Mouse (Mus musculus) G1E (cell line): ENCODE results near the gene Spata2l. TPM values are rescaled to one million over a fixed set of nuclear protein-coding genes. Genes with fewer than 3 reads are reported as not detected.
"Not testable (repeated sequence)": the region's sequence is repeated elsewhere in the genome, so short reads cannot be mapped to it uniquely, and the experiment has no call there.

Experiments used
- ATAC-seq: 2 replicates; pipeline ENCODE4 v1.8.0; 2016; ENCODE audit warnings: mild to moderate bottlenecking; ENCODE audit not compliant: insufficient number of reproducible peaks, poor library complexity, low FRiP score, severe bottlenecking; ENCODE audit errors: extremely low read depth
- DNase-seq: peaks from one replicate; pipeline ENCODE4 v3.0.0; 2012; ENCODE audit warnings: low spot score
- H3K27me3 ChIP-seq: 2 replicates; pipeline ENCODE4 v1.6.1; 2012; ENCODE audit warnings: mild to moderate bottlenecking, low read length, inconsistent platforms; ENCODE audit not compliant: insufficient read depth
- H3K36me3 ChIP-seq: replicated peaks from 2 replicates; pipeline ENCODE3; 2012; ENCODE audit warnings: mild to moderate bottlenecking, inconsistent platforms
- H3K4me1 ChIP-seq: 2 replicates; pipeline ENCODE4 v1.6.1; 2012; ENCODE audit warnings: low read depth, low read length, inconsistent platforms, mixed read lengths; ENCODE audit not compliant: insufficient read depth
- H3K4me3 ChIP-seq: 2 replicates; pipeline ENCODE4 v1.5.1; 2012; ENCODE audit warnings: low read depth, mild to moderate bottlenecking, inconsistent platforms, low read length, moderate library complexity, mixed read lengths
- H3K9me3 ChIP-seq: replicated peaks from 2 replicates; pipeline ENCODE4 v1.6.1; 2012; ENCODE audit warnings: inconsistent platforms
- CTCF ChIP-seq: IDR thresholded peaks from 2 replicates; pipeline ENCODE4 v1.5.1; 2012; ENCODE audit warnings: low read depth, low read length, inconsistent platforms, mixed read lengths
- GATA1 ChIP-seq: IDR thresholded peaks from 2 replicates; pipeline ENCODE4 v1.6.1; 2012; ENCODE audit warnings: borderline replicate concordance, low read length, inconsistent platforms, mixed read lengths
- GATA2 ChIP-seq: IDR thresholded peaks from 2 replicates; pipeline ENCODE4 v1.6.1; 2012; ENCODE audit warnings: low read depth, low read length, inconsistent platforms, borderline replicate concordance
- POLR2AphosphoS5 ChIP-seq: IDR thresholded peaks from 2 replicates; pipeline ENCODE4 v1.6.1; 2012; ENCODE audit warnings: low read depth, low read length, inconsistent platforms; ENCODE audit not compliant: insufficient replicate concordance
- TAL1 ChIP-seq: conservative IDR thresholded peaks from 2 replicates; pipeline ENCODE4 v1.6.1; 2012; ENCODE audit warnings: low read depth, low read length, inconsistent platforms, mixed read lengths
- polyA plus RNA-seq: library from polyadenylated mRNA; stranded (reverse); fragments of >175 nt; gene quantifications from 2 replicates; pipeline ENCODE4 v1.2.3, GENCODE M21; 2012
- total RNA-seq, 2 experiments: library from RNA; stranded (forward) in 1 of 2; stranded (reverse) in 1 of 2; fragments of 200-1000 nt in 1 of 2; fragments of >200 nt in 1 of 2; fragmentation: Nextera tagmentation in 1 of 2; gene quantifications; 2 replicates each; pipeline ENCODE4 v1.2.3; 2014 to 2017

Spata2l gene
- total and polyA plus RNA-seq, 3 experiments = 2.2 to 6.8 (median 5.7) TPM

DNA sequence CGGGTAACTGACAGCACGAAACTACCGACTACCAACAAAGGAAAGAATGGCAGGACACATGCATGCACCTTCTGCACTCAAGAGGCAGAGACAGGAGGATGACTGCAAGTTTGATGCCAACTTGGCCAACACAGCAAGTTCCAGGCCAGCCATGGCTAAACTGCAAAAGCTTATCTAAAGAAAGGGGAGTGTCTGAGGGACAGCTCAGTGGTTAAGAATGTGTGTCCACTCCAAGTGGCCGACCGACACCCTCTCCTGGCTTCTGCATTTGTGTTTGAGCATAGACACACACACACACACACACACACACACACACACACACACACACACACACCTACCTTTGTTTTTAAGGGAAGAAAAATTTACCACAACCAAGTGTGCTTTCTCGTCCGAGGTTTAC lies 42.4 kb upstream of the Spata2l start:
- no peak for ATAC-seq
- no peak for DNase-seq
- Histone ChIP-seq H3K27me3 (no peaks in the 10 kb centered on the region), H3K36me3 (peaks cover 91% of the 10 kb centered on the region), H3K9me3 (no peaks in the 10 kb centered on the region), H3K4me1 (no peaks in the 10 kb centered on the region), H3K4me3 (no peak overlapping the region)
- TF ChIP-seq CTCF = no peak
- no peak for TF ChIP-seq GATA2
- TF ChIP-seq GATA1 = no peak
- TF ChIP-seq POLR2AphosphoS5 = no peak
- TF ChIP-seq TAL1 = no peak

DNA sequence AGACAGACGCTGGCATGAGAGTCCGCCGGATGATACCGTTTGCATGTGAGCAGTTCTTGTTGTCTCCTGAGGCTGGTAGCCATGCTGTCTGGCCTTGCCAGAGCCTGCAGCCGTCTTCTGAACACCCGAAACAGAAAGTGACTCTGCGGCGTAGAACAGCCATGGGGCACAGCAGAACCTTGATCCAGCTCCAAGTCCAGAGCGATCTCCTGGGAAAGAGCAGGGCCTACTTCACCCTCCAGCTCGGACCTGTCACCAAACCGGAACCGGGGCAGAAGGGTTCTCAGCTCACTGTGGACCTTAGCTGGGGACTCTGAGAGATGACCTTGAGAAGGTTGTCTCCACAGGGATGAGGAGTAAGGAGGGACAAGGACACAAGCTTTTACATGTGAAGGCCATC lies 39.1 kb upstream of the Spata2l start:
- no peaks in the 10 kb centered on the region for H3K27me3 ChIP-seq
- no peaks in the 10 kb centered on the region for H3K4me1 ChIP-seq
- no peak for TF ChIP-seq POLR2AphosphoS5
- no peak for TF ChIP-seq GATA2
- no peak for TF ChIP-seq CTCF
- no peak for TF ChIP-seq GATA1
- TF ChIP-seq TAL1 = no peak
- H3K36me3 ChIP-seq = peaks cover 93% of the 10 kb centered on the region
- no peak overlapping the region for H3K4me3 ChIP-seq
- no peak for DNase-seq
- H3K9me3 ChIP-seq = no peaks in the 10 kb centered on the region
- no peak for ATAC-seq

DNA sequence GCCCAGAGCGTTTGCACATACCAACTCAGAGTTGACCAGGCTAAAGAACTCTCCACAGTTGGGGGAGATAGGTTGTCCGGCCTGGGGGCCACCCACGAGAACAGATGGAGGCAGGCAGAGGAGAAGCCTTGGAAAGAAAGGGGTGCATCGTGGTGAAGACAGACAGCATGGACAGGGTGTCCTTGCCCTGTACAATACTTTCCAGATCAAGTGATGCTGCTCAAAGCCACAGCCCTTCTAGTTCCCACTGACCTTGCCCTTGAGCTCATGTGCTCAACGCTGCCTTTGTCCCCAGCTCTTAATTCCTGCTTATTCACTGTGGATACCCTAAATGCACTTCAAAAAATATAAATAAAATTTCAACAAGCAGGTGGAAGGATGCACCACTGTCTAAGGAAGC lies 38.4 kb upstream of the Spata2l start:
- TF ChIP-seq CTCF (no peak), GATA1 (no peak), POLR2AphosphoS5 (no peak), GATA2 (no peak), TAL1 (no peak)
- no peaks in the 10 kb centered on the region for H3K4me1 ChIP-seq
- ATAC-seq (no peak), DNase-seq (no peak)
- H3K27me3 ChIP-seq = no peaks in the 10 kb centered on the region
- H3K9me3 ChIP-seq = no peaks in the 10 kb centered on the region
- H3K36me3 ChIP-seq = peaks cover 95% of the 10 kb centered on the region
- H3K4me3 ChIP-seq = no peak overlapping the region

DNA sequence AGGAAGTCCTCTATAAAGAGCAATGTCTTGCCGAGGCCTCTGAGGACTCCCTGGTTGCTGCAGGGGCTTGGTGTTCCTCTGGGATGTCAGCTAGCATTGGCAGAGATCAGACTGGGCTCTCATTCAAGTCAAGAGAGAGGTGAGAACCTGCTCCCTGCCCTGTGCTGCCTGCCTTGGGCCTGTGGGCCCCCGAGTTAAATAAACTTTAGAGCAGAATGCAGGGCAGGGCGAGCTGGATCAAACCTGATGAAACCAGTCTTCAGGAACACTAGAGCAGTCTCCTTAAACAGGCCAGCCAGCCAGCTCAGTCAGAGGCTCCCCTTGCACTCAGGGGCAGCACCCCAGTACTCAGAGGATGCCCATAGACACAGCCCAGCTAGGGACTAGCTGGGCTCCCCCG lies 35.9 kb upstream of the Spata2l start:
- H3K9me3 ChIP-seq = no peaks in the 10 kb centered on the region
- no peak for ATAC-seq
- H3K27me3 ChIP-seq = no peaks in the 10 kb centered on the region
- H3K4me1 ChIP-seq = no peaks in the 10 kb centered on the region
- no peak for DNase-seq
- TF ChIP-seq TAL1 = no peak
- no peak overlapping the region for H3K4me3 ChIP-seq
- H3K36me3 ChIP-seq = peaks cover 100% of the 10 kb centered on the region

DNA sequence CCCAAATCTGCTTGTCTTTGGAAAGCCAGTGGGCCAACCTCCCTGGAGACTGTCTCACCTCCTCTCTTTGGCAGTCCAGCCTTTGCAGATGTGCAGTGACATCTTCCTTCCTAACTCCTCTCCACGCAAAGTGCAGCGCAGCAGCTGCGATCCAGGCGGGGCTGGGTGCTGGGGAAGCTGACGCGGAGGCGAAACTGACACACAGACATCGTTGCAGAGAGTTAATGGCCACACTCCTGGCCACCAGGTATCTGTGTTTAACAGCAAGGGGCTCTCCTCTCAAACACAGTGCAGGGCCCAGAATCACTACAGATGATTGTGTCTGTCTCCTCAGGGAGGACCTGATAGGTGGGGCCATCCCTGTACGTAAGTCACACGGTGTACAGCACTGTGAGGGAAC lies 35.1 kb upstream of the Spata2l start:
- H3K36me3 ChIP-seq = peaks cover 100% of the 10 kb centered on the region
- H3K27me3 ChIP-seq = no peaks in the 10 kb centered on the region
- TF ChIP-seq TAL1 (no peak), GATA1 (no peak), CTCF (no peak), POLR2AphosphoS5 (no peak), GATA2 (no peak)
- no peak for ATAC-seq
- H3K4me3 ChIP-seq = no peak overlapping the region
- no peak for DNase-seq
- no peaks in the 10 kb centered on the region for H3K9me3 ChIP-seq
- H3K4me1 ChIP-seq = no peaks in the 10 kb centered on the region

DNA sequence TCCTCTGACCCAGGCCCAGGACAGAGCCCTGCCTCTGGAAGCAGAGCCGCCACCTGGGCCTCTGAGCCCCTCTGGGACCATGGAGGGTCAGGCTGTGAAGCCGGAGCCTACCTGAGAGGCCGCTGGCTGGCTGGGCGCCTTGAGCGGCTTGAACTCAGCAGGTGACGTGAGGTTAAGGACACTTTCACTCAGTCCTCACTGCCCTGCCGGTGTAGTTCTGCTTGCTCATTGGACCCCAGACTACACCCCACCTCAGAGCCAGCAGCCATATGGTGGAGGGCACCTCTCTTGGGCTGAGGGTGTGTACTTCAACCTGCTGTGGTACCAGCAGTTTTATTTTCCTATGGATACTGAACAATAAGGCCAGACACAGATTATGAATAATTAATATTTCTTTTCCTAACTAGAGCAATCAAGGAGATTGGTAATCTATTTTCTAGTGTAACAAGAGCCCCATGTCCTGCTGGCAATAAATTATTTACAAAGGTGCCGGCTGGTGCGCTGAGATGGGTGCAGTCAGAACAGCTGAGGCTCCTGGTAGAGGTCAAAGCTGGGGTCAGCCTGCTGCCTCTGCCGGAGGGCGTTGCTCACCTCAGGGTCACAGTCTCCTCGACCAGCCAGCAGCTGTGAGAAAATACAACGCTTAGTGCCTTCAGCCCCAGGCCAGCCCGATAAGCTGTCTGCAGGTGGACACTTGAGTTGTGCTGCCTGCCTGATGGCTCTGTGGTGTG lies 32.1 kb upstream of the Spata2l start:
- TF ChIP-seq CTCF (no peak), TAL1 (no peak), GATA1 (no peak), POLR2AphosphoS5 (no peak), GATA2 (no peak)
- no peaks in the 10 kb centered on the region for H3K4me1 ChIP-seq
- ATAC-seq = no peak
- H3K4me3 ChIP-seq = no peak overlapping the region
- no peaks in the 10 kb centered on the region for H3K27me3 ChIP-seq
- H3K9me3 ChIP-seq = no peaks in the 10 kb centered on the region
- no peak for DNase-seq
- peaks cover 100% of the 10 kb centered on the region for H3K36me3 ChIP-seq

DNA sequence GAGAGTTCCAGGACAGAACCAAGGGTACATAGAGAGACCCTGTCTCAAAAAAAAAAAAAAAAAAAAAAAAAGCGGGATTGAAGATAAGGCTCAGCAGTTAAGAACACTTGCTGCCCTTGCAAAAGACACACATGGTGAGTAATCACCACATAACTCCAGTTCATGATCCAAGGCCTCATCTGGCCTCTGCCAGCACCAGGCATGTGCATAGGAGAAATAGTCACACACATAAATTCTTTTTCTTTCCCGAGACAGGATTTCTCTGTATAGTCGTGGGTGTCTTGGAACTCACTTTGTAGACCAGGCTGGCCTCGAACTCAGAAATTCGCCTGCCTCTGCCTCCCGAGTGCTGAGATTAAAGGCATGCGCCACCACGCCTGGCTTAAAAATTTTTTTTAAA lies 21.6 kb upstream of the Spata2l start:
- not testable (repeated sequence) for ATAC-seq

More for the DNA sequence above, 21.6 kb upstream of the Spata2l start:
- H3K4me1 ChIP-seq = peaks cover 36% of the 10 kb centered on the region
- not testable (repeated sequence) for H3K9me3 ChIP-seq, H3K27me3 ChIP-seq, H3K4me3 ChIP-seq, DNase-seq
- peaks cover 66% of the 10 kb centered on the region for H3K36me3 ChIP-seq
